Mouse (Mus musculus): ENCODE results near the gene Stmn1. TPM values are rescaled to one million over a fixed set of nuclear protein-coding genes. Genes with fewer than 3 reads are reported as not detected.

Stmn1 gene
- polyA plus RNA-seq, 2 experiments from 2014 or later = 262 to 341 TPM

GRCm38 (mm10) chr4:134516981-134517380, 48.9 kb downstream of the Stmn1 start:
- ATAC-seq = no peak

DNA sequence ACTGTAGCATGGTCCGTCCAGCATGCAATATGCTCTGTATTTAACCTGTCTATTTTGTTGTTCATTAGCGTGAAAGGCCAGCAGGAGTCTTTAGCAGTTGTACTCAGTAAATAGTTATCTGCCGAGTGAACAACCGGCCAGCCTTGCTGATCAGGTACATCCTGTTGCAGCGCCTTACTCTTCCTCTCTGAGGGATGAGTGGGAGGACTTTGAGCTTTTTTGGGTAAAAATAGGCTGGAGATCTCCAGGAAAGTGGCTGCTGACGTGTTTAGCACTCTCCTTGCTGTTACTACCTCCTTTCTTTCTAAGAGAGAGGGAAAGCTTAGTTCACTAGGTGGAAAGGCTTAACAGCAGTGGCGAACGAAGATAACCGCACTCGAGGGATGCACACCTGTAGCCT, 49.6 kb downstream of the Stmn1 start:
- no peak for ATAC-seq

DNA sequence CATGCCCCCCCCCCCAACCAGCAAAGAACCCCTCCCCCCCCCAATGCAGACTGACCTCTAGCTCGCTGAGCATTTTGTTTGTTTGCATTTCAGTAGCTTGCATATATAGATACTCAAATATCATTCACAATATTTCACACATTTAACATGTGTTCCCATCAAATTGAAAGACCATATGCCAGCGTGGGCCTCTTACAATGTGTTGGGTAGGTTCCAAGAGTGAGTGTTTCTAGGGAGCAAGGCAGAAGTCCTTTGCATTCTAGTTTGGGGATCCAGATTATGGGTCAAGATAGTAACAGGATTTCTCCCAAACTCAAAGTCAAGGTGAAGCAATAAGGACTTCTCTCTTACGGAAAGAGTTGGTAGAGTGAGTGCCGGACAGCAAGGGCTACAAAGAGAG, 50.4 kb downstream of the Stmn1 start:
- no peak for ATAC-seq

- no peak for ATAC-seq
Observed at GRCm38 (mm10) chr4:134519281-134519680, 51.2 kb downstream of the Stmn1 start.

Other genes with a start within 250 kb of the Stmn1 start
- gene Catsper4, start 240.9 kb upstream of the Stmn1 start, polyA plus RNA-seq (2017; shearing (Covaris generic)) = not detected
- not detected for gene Cnksr1, start 229.9 kb upstream of the Stmn1 start, polyA plus RNA-seq (2017; shearing (Covaris generic))
- 1 to 10 TPM in 1 of 2 experiments, under 1 TPM in 1; 0.37 to 6.4 TPM for gene E130218I03Rik, start 224.7 kb upstream of the Stmn1 start, polyA plus RNA-seq (2017; shearing (Covaris generic))
- 1 to 10 TPM; 5.1 to 6.4 TPM for gene Zfp593, start 222.7 kb upstream of the Stmn1 start, polyA plus RNA-seq (2017; shearing (Covaris generic))
- not detected for gene Gm30191, start 221.4 kb upstream of the Stmn1 start, polyA plus RNA-seq (2017; shearing (Covaris generic))
- not detected for gene Grrp1, start 214.2 kb upstream of the Stmn1 start, polyA plus RNA-seq (2017; shearing (Covaris generic))
- 10 to 100 TPM; 17.2 to 19.1 TPM for gene Pdik1l, start 180.4 kb upstream of the Stmn1 start, polyA plus RNA-seq (2017; shearing (Covaris generic))
- gene Trim63, start 153.2 kb upstream of the Stmn1 start, polyA plus RNA-seq (2017; shearing (Covaris generic)) = not detected
- under 1 TPM; 0.24 to 0.85 TPM for gene Slc30a2, start 125.1 kb upstream of the Stmn1 start, polyA plus RNA-seq (2017; shearing (Covaris generic))
- gene Extl1, start 84.5 kb upstream of the Stmn1 start, polyA plus RNA-seq (2017; shearing (Covaris generic)) = 1 to 10 TPM in 1 of 2 experiments, under 1 TPM in 1; 0.16 to 1.4 TPM
- under 1 TPM; 0.70 to 0.90 TPM for gene Pafah2, start 72.0 kb upstream of the Stmn1 start, polyA plus RNA-seq (2017; shearing (Covaris generic))
- gene Paqr7, start 28.4 kb downstream of the Stmn1 start, polyA plus RNA-seq (2017; shearing (Covaris generic)) = 10 to 100 TPM; 23.9 to 27.1 TPM
- gene Aunip, start 42.7 kb downstream of the Stmn1 start, polyA plus RNA-seq (2017; shearing (Covaris generic)) = 1 to 10 TPM in 1 of 2 experiments, under 1 TPM in 1; 0.70 to 3.2 TPM
- 10 to 100 TPM; 86.0 to 87.7 TPM for gene Mtfr1l, start 67.1 kb downstream of the Stmn1 start, polyA plus RNA-seq (2017; shearing (Covaris generic))
- gene Selenon, start 83.8 kb downstream of the Stmn1 start, polyA plus RNA-seq (2017; shearing (Covaris generic)) = under 1 TPM in 1 of 2 experiments, not detected in 1; 0.48 TPM
- 1 to 10 TPM; 1.0 to 1.9 TPM for gene Man1c1, start 236.0 kb downstream of the Stmn1 start, polyA plus RNA-seq (2017; shearing (Covaris generic))

Data from activated CD4-positive, CD25-positive, alpha-beta regulatory T cell, adult 4 months (primary cell).